Mouse (Mus musculus) MEL (cell line): ENCODE results near the gene Nsd2.

Source experiments
- CHD2 ChIP-seq: IDR thresholded peaks from 2 replicates; pipeline ENCODE4 v1.6.1; 2011; ENCODE audit warnings: low read length, improper control_type of control experiment
- CTCF ChIP-seq, 3 experiments: IDR thresholded peaks in 2 of 3; conservative IDR thresholded peaks in 1 of 3; 2 replicates each; pipeline ENCODE4 v1.5.1; 2011 to 2012; ENCODE audit warnings: low read length in 3 of 3, low read depth in 2 of 3, mild to moderate bottlenecking in 2 of 3, improper control_type of control experiment in 1 of 3, inconsistent platforms in 1 of 3, mixed read lengths in 1 of 3, moderate library complexity in 1 of 3; ENCODE audit not compliant: control insufficient read depth in 1 of 3, insufficient read depth in 1 of 3, poor library complexity in 1 of 3, severe bottlenecking in 1 of 3
- HCFC1 ChIP-seq: IDR thresholded peaks from 2 replicates; pipeline ENCODE4 v1.6.1; 2012; ENCODE audit warnings: low read depth, mild to moderate bottlenecking, inconsistent platforms, low read length, improper control_type of control experiment, moderate library complexity
- KAT2A ChIP-seq: conservative IDR thresholded peaks from 2 replicates; pipeline ENCODE4 v1.6.1; 2012; ENCODE audit warnings: low read depth, low read length, improper control_type of control experiment, inconsistent platforms
- MEF2A ChIP-seq: IDR thresholded peaks from 2 replicates; pipeline ENCODE4 v1.6.1; 2014; ENCODE audit warnings: low read depth, mild to moderate bottlenecking, inconsistent platforms, low read length, improper control_type of control experiment; ENCODE audit not compliant: poor library complexity, insufficient replicate concordance, severe bottlenecking; ENCODE audit errors: extremely low read depth
- MXI1 ChIP-seq: IDR thresholded peaks from 2 replicates; pipeline ENCODE4 v1.6.1; 2011; ENCODE audit warnings: mild to moderate bottlenecking, low read depth, low read length, improper control_type of control experiment
- TBP ChIP-seq: IDR thresholded peaks from 2 replicates; pipeline ENCODE4 v1.8.0; 2011; ENCODE audit warnings: low read depth, low read length, improper control_type of control experiment
- USF1 ChIP-seq: IDR thresholded peaks from 2 replicates; pipeline ENCODE4 v1.6.1; 2014; ENCODE audit warnings: low read depth, mild to moderate bottlenecking, inconsistent platforms, low read length, improper control_type of control experiment, moderate library complexity
- ZC3H11A ChIP-seq: IDR thresholded peaks from 2 replicates; pipeline ENCODE4 v1.6.1; 2012; ENCODE audit warnings: low read depth, mild to moderate bottlenecking, inconsistent platforms, low read length, improper control_type of control experiment
- ZKSCAN1 ChIP-seq: IDR thresholded peaks from 2 replicates; pipeline ENCODE4 v1.6.1; 2012; ENCODE audit warnings: low read depth, mild to moderate bottlenecking, inconsistent platforms, low read length, improper control_type of control experiment, moderate library complexity

GRCm38 (mm10) chr5:33791912-33792643 is 28.4 kb upstream of the Nsd2 start:
- no peak for TF ChIP-seq CHD2
- TF ChIP-seq CTCF (IDR thresholded peaks at IDR 0.05 in 2 of 3, conservative IDR thresholded peaks at IDR 0.05 in 1 of 3; ENCODE audit: control insufficient read depth in 1 of 3, insufficient read depth in 1 of 3, low read depth in 2 of 3, low read length in 3 of 3, poor library complexity in 1 of 3, severe bottlenecking in 1 of 3) = no peak
- no peak for TF ChIP-seq MEF2A
- no peak for TF ChIP-seq KAT2A
- TF ChIP-seq ZC3H11A = no peak
- no peak for TF ChIP-seq MXI1
- no peak for TF ChIP-seq HCFC1
- TF ChIP-seq TBP = no peak
- TF ChIP-seq USF1 = no peak
- no peak for TF ChIP-seq ZKSCAN1
